Mouse (Mus musculus) bone marrow, adult 2 months (tissue): Measurements from ENCODE around the gene BC004004.

Experiments
- CTCF ChIP-seq: fragments of 200-500 bp; IDR thresholded peaks from 2 replicates; pipeline ENCODE4 v1.5.1; 2011; ENCODE audit warnings: low read length, control low read depth; ENCODE audit not compliant: control insufficient read depth, insufficient read depth
- POLR2A ChIP-seq: fragments of 200-500 bp; IDR thresholded peaks from 2 replicates; pipeline ENCODE4 v1.6.1; 2011; ENCODE audit warnings: low read depth, mild to moderate bottlenecking, control low read depth, low read length, borderline replicate concordance; ENCODE audit not compliant: control insufficient read depth

GRCm38 (mm10) chr17:29304376-29305057, 35.9 kb downstream of the BC004004 start:
- TF ChIP-seq CTCF = no peak
- no peak for TF ChIP-seq POLR2A
